Mouse (Mus musculus) myocyte (in vitro differentiated cells): Measurements from ENCODE around the gene Odf3l1. TPM values are rescaled to one million over a fixed set of nuclear protein-coding genes. Genes with fewer than 3 reads are reported as not detected.

Source experiments
- H3K27me3 ChIP-seq: one replicate; pipeline ENCODE4 v1.6.1; 2011; ENCODE audit not compliant: control insufficient read depth, insufficient read depth, insufficient read length
- H3K36me3 ChIP-seq: one replicate; pipeline ENCODE4 v1.6.1; 2011; ENCODE audit not compliant: control insufficient read depth, insufficient read depth
- H3K4me2 ChIP-seq: one replicate; pipeline ENCODE4 v1.6.1; 2011; ENCODE audit warnings: low read depth, control low read depth
- H3K4me3 ChIP-seq: one replicate; pipeline ENCODE4 v1.5.1; 2011; ENCODE audit warnings: mild to moderate bottlenecking, control low read depth, moderate library complexity
- H3K79me2 ChIP-seq: one replicate; pipeline ENCODE4 v1.6.1; 2011; ENCODE audit not compliant: control insufficient read depth, insufficient read depth
- H3ac ChIP-seq: one replicate; pipeline ENCODE4 v1.6.1; 2011; ENCODE audit not compliant: control insufficient read depth, insufficient read length
- CEBPB ChIP-seq: IDR thresholded peaks from 2 replicates; pipeline ENCODE4 v1.6.1; 2011; ENCODE audit warnings: mild to moderate bottlenecking, moderate library complexity; ENCODE audit not compliant: poor library complexity, insufficient read depth, severe bottlenecking
- E2F4 ChIP-seq: IDR thresholded peaks from one replicate; pipeline ENCODE4 v1.6.1; 2011; ENCODE audit warnings: mild to moderate bottlenecking, control low read depth, moderate library complexity; ENCODE audit not compliant: insufficient read depth
- MAX ChIP-seq: IDR thresholded peaks from one replicate; pipeline ENCODE4 v1.6.1; 2011; ENCODE audit warnings: low read depth, mild to moderate bottlenecking, control low read depth
- MYOD1 ChIP-seq, 3 experiments: IDR thresholded peaks; one replicate each; pipeline ENCODE4 v1.6.1; 2011; ENCODE audit warnings: control low read depth in 2 of 3, low read depth in 2 of 3, mild to moderate bottlenecking in 2 of 3, moderate library complexity in 1 of 3; ENCODE audit not compliant: insufficient read length in 2 of 3, control insufficient read depth in 1 of 3
- MYOG ChIP-seq, 3 experiments: IDR thresholded peaks; one replicate each; pipeline ENCODE4 v1.6.1; 2011; ENCODE audit warnings: control low read depth in 2 of 3, low read depth in 2 of 3, mild to moderate bottlenecking in 2 of 3; ENCODE audit not compliant: insufficient read length in 2 of 3, control insufficient read depth in 1 of 3, insufficient read depth in 1 of 3
- POLR2A ChIP-seq: IDR thresholded peaks from one replicate; pipeline ENCODE4 v1.6.1; 2011; ENCODE audit warnings: low read depth, mild to moderate bottlenecking, control low read depth, moderate library complexity; ENCODE audit not compliant: insufficient read length
- POLR2AphosphoS2 ChIP-seq: IDR thresholded peaks from one replicate; pipeline ENCODE4 v1.6.1; 2011; ENCODE audit warnings: low read depth, control low read depth; ENCODE audit not compliant: insufficient read length
- REST ChIP-seq: IDR thresholded peaks from one replicate; pipeline ENCODE4 v1.6.1; 2011; ENCODE audit warnings: mild to moderate bottlenecking, control low read depth, moderate library complexity; ENCODE audit not compliant: insufficient read depth, insufficient read length
- SRF ChIP-seq: IDR thresholded peaks from one replicate; pipeline ENCODE4 v1.6.1; 2011; ENCODE audit warnings: low read depth; ENCODE audit not compliant: control insufficient read depth, insufficient read length
- TCF12 ChIP-seq: IDR thresholded peaks from one replicate; pipeline ENCODE4 v1.6.1; 2011; ENCODE audit warnings: mild to moderate bottlenecking, control low read depth; ENCODE audit not compliant: poor library complexity, insufficient read depth, severe bottlenecking
- TCF3 ChIP-seq: IDR thresholded peaks from one replicate; pipeline ENCODE4 v1.6.1; 2011; ENCODE audit warnings: low read depth, control low read depth; ENCODE audit not compliant: insufficient read length
- USF1 ChIP-seq: IDR thresholded peaks from one replicate; pipeline ENCODE4 v1.6.1; 2011; ENCODE audit warnings: low read depth, mild to moderate bottlenecking, control low read depth, moderate library complexity
- polyA plus RNA-seq: library from polyadenylated mRNA; unstranded; fragments of >200 nt; fragmentation: generic; extraction: Trizol; gene quantifications from one replicate; pipeline ENCODE4 v1.2.1, GENCODE M21; 2012; ENCODE audit warnings: missing spikeins

Gene Odf3l1
- polyA plus RNA-seq, 1 experiment, result 0.85 TPM

GRCm38 (mm10) chr9:56843679-56844188 lies 20.7 kb downstream of the Odf3l1 start:
- no peak overlapping the region for H3K4me3 ChIP-seq

GRCm38 (mm10) chr9:56842303-56842719 lies 22.2 kb downstream of the Odf3l1 start:
- TF ChIP-seq POLR2AphosphoS2, result no peak
- no peak for TF ChIP-seq MAX
- no peak for TF ChIP-seq TCF3
- TF ChIP-seq SRF, result no peak
- TF ChIP-seq E2F4, result no peak
- no peak for TF ChIP-seq USF1
- TF ChIP-seq CEBPB, result no peak
- TF ChIP-seq POLR2A, result no peak
- no peak for TF ChIP-seq MYOD1 (IDR thresholded peaks at IDR 0.05; ENCODE audit: control insufficient read depth in 1 of 3, insufficient read length in 2 of 3, low read depth in 2 of 3)
- no peak for TF ChIP-seq MYOG (IDR thresholded peaks at IDR 0.05; ENCODE audit: control insufficient read depth in 1 of 3, insufficient read depth in 1 of 3, insufficient read length in 2 of 3, low read depth in 2 of 3)
- TF ChIP-seq REST, result no peak
- no peak for TF ChIP-seq TCF12

More at GRCm38 (mm10) chr9:56843679-56844188, 20.7 kb downstream of the Odf3l1 start:
- peak overlapping the region; percentile 72 for H3K4me2 ChIP-seq
- no peaks in the 10 kb centered on the region for H3K79me2 ChIP-seq
- no peaks in the 10 kb centered on the region for H3K36me3 ChIP-seq
- H3K27me3 ChIP-seq, result peaks cover 10% of the 10 kb centered on the region
- H3ac ChIP-seq, result no peak overlapping the region
- TF ChIP-seq MYOG (IDR thresholded peaks at IDR 0.05; ENCODE audit: control insufficient read depth in 1 of 3, insufficient read depth in 1 of 3, insufficient read length in 2 of 3, low read depth in 2 of 3), result peak in 2 of 3 experiments; percentile 34 to 59
- TF ChIP-seq E2F4, result no peak
- no peak for TF ChIP-seq TCF12
- TF ChIP-seq MYOD1 (IDR thresholded peaks at IDR 0.05; ENCODE audit: control insufficient read depth in 1 of 3, insufficient read length in 2 of 3, low read depth in 2 of 3), result peak in 2 of 3 experiments; percentile 63 to 88
- TF ChIP-seq REST, result no peak
- peak; percentile 37 for TF ChIP-seq USF1

GRCm38 (mm10) chr9:56841864-56842263 lies 22.6 kb downstream of the Odf3l1 start:
- H3ac ChIP-seq, result no peak overlapping the region
- peaks cover 10% of the 10 kb centered on the region for H3K27me3 ChIP-seq
- H3K4me3 ChIP-seq, result no peak overlapping the region
- H3K79me2 ChIP-seq, result no peaks in the 10 kb centered on the region
- no peaks in the 10 kb centered on the region for H3K36me3 ChIP-seq
- TF ChIP-seq USF1, result no peak
- no peak for TF ChIP-seq SRF
- no peak for TF ChIP-seq MYOD1 (IDR thresholded peaks at IDR 0.05; ENCODE audit: control insufficient read depth in 1 of 3, insufficient read length in 2 of 3, low read depth in 2 of 3)
- TF ChIP-seq POLR2AphosphoS2, result no peak
- TF ChIP-seq E2F4, result no peak
- no peak for TF ChIP-seq MAX
- TF ChIP-seq TCF12, result no peak
- TF ChIP-seq REST, result no peak
- no peak for TF ChIP-seq MYOG (IDR thresholded peaks at IDR 0.05; ENCODE audit: control insufficient read depth in 1 of 3, insufficient read depth in 1 of 3, insufficient read length in 2 of 3, low read depth in 2 of 3)
- TF ChIP-seq CEBPB, result no peak
- no peak for TF ChIP-seq TCF3
- TF ChIP-seq POLR2A, result no peak
- H3K4me2 ChIP-seq, result no peak overlapping the region

More at GRCm38 (mm10) chr9:56842303-56842719, 22.2 kb downstream of the Odf3l1 start:
- Histone ChIP-seq H3K36me3 (no peaks in the 10 kb centered on the region), H3ac (no peak overlapping the region), H3K4me2 (no peak overlapping the region), H3K27me3 (peaks cover 10% of the 10 kb centered on the region), H3K79me2 (no peaks in the 10 kb centered on the region), H3K4me3 (no peak overlapping the region)

- no peak overlapping the region for H3K4me3 ChIP-seq
- no peaks in the 10 kb centered on the region for H3K36me3 ChIP-seq
- peaks cover 10% of the 10 kb centered on the region for H3K27me3 ChIP-seq
- no peaks in the 10 kb centered on the region for H3K79me2 ChIP-seq
- no peak overlapping the region for H3K4me2 ChIP-seq
- no peak overlapping the region for H3ac ChIP-seq
- TF ChIP-seq TCF12, result no peak
Measured at GRCm38 (mm10) chr9:56840721-56841120, 23.8 kb downstream of the Odf3l1 start.

GRCm38 (mm10) chr9:56835152-56835551 lies 29.3 kb downstream of the Odf3l1 start:
- Histone ChIP-seq H3K27me3 (peaks cover 14% of the 10 kb centered on the region), H3K79me2 (no peaks in the 10 kb centered on the region), H3K4me3 (no peak overlapping the region), H3ac (no peak overlapping the region), H3K36me3 (no peaks in the 10 kb centered on the region), H3K4me2 (no peak overlapping the region)
- TF ChIP-seq TCF3, result no peak

GRCm38 (mm10) chr9:56832900-56833299 lies 31.6 kb downstream of the Odf3l1 start:
- Histone ChIP-seq H3K79me2 (no peaks in the 10 kb centered on the region), H3ac (no peak overlapping the region), H3K27me3 (peaks cover 4% of the 10 kb centered on the region), H3K4me2 (no peak overlapping the region), H3K4me3 (no peak overlapping the region), H3K36me3 (no peaks in the 10 kb centered on the region)
- no peak for TF ChIP-seq MYOG (IDR thresholded peaks at IDR 0.05; ENCODE audit: control insufficient read depth in 1 of 3, insufficient read depth in 1 of 3, insufficient read length in 2 of 3, low read depth in 2 of 3)
